Mouse (Mus musculus) erythroblast, embryonic 14.5 days (primary cell): ENCODE results near the gene Ubash3b. TPM values are rescaled to one million over a fixed set of nuclear protein-coding genes. Genes with fewer than 3 reads are reported as not detected.

Experiments used
- H3K27me3 ChIP-seq: 2 replicates; pipeline ENCODE4 v1.6.1; 2012; ENCODE audit warnings: inconsistent platforms; ENCODE audit not compliant: control insufficient read depth
- H3K36me3 ChIP-seq: 2 replicates; pipeline ENCODE4 v1.6.1; 2012; ENCODE audit warnings: mild to moderate bottlenecking, inconsistent platforms; ENCODE audit not compliant: control insufficient read depth
- H3K4me1 ChIP-seq: 2 replicates; pipeline ENCODE4 v1.6.1; 2012; ENCODE audit warnings: inconsistent platforms; ENCODE audit not compliant: control insufficient read depth
- H3K4me3 ChIP-seq: replicated peaks from 2 replicates; pipeline ENCODE3; 2012; ENCODE audit warnings: moderate library complexity, mild to moderate bottlenecking, inconsistent platforms
- H3K9me3 ChIP-seq: 2 replicates; pipeline ENCODE4 v1.6.1; 2012; ENCODE audit warnings: low read length, inconsistent platforms, mixed read lengths; ENCODE audit not compliant: control insufficient read depth
- GATA1 ChIP-seq: IDR thresholded peaks from 2 replicates; pipeline ENCODE4 v1.6.1; 2012; ENCODE audit warnings: low read length, inconsistent platforms, mixed read lengths
- TAL1 ChIP-seq: IDR thresholded peaks from 3 replicates; pipeline ENCODE4 v1.6.1; 2012; ENCODE audit warnings: low read length, inconsistent platforms, mixed read lengths
- polyA plus RNA-seq: library from polyadenylated mRNA; stranded (reverse); fragments of >175 nt; gene quantifications from 2 replicates; pipeline ENCODE4 v1.2.3, GENCODE M21; 2012

The Ubash3b gene
- polyA plus RNA-seq, 1 experiment: 0.07 TPM

DNA sequence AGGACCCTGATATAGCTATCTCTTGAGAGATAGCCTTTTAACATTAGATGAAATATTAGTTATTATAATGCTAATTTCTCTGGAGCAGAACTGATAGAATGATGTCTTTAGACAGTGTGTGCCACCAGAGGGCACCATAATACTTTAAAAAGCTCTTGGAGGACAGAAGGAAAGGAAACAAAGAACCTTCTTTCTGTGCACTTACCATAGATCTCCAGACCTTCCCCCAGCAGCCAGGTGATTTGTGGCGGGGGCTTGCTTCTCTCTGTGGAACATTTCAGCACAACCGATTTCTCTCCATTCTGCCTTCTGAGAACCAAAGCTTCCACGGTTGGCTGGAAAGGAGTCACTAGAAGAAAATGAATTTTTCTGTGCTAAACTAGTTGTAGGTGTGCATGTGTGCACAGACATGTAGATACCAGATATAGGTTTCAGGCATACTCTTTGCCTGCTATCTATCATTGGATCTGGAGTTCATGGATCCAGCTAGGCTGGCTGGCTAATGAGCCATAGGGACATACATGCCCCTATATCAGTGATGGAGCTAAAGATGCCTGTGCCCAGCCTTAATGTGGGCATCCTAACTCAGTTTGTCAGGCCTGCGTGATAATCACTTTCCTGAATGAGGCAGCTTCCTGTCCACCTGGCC lies 171.4 kb downstream of the Ubash3b start:
- no peak overlapping the region for H3K4me3 ChIP-seq
- H3K36me3 ChIP-seq: no peaks in the 10 kb centered on the region
- H3K4me1 ChIP-seq: no peaks in the 10 kb centered on the region
- H3K27me3 ChIP-seq: no peaks in the 10 kb centered on the region
- H3K9me3 ChIP-seq: no peaks in the 10 kb centered on the region
- TF ChIP-seq TAL1 (no peak), GATA1 (no peak)

DNA sequence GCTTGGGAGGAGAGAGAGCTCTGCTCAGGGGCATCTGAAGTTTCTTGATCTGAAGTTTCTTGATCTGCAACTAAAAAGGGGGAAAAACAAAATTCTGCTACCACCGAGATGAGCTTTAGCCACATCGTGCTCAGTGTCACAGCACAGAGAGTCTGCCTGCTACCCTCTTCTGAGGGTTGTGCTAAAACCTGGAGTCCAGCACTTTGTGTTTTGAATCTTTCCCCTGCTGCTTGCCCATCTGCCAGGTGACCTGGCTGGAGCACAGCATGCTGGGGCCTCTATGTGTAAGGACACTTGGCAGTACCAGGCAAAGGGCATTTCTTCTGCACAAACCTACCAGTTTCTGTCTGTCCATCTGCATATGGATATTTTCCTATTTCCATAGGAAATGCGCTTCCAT lies 177.2 kb downstream of the Ubash3b start:
- Histone ChIP-seq H3K36me3 (no peaks in the 10 kb centered on the region), H3K27me3 (peaks cover 3% of the 10 kb centered on the region; the same call in 1 of the 2 replicates), H3K4me3 (no peak overlapping the region), H3K4me1 (no peaks in the 10 kb centered on the region), H3K9me3 (no peaks in the 10 kb centered on the region)
- TF ChIP-seq GATA1: no peak
- TF ChIP-seq TAL1: no peak

DNA sequence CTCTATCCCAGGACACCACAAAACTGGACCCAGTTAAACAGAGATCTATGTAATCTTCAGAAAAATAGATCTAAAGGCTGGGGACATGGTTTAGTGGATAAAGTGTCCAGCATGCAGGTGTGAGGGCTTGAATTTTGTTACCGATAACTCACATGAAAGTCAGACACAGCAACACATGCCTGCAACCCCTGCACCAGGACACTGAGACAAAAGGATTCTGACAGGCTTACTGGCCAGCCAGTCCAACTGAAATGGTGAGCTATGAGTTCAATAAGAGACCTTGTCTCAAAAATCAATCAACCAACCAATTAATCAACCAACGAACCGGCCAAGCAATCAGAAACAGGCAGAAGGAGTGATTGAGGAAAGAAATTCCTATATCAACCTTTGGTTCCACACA lies 177.7 kb downstream of the Ubash3b start:
- Histone ChIP-seq H3K4me1 (no peaks in the 10 kb centered on the region), H3K36me3 (no peaks in the 10 kb centered on the region), H3K27me3 (peaks cover 3% of the 10 kb centered on the region; the same call in 1 of the 2 replicates), H3K9me3 (no peaks in the 10 kb centered on the region), H3K4me3 (no peak overlapping the region)
- TF ChIP-seq GATA1: no peak
- no peak for TF ChIP-seq TAL1

DNA sequence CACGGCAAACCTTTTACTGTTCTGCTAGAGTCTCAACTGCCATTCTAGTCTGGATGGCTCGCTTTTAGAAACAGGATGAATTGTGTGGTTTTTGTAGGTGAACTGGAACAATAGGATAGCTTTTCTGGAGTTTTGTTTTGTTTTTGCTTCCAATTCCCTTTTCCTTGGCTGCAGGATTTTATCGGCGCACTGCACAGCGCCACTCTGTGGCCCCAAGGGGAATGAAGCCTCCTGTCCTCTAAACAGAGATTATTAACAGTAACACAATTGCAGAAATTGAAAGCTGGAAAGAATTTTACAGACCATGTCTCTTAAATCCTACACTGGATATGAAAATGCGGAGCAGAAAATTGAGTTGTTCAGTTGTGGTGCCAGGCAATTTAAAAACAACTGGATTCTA lies 179.0 kb downstream of the Ubash3b start:
- no peaks in the 10 kb centered on the region for H3K36me3 ChIP-seq
- H3K9me3 ChIP-seq: no peaks in the 10 kb centered on the region
- TF ChIP-seq TAL1: no peak
- TF ChIP-seq GATA1: no peak
- peaks cover 3% of the 10 kb centered on the region; the same call in 1 of the 2 replicates for H3K27me3 ChIP-seq
- no peak overlapping the region for H3K4me3 ChIP-seq
- H3K4me1 ChIP-seq: no peaks in the 10 kb centered on the region

DNA sequence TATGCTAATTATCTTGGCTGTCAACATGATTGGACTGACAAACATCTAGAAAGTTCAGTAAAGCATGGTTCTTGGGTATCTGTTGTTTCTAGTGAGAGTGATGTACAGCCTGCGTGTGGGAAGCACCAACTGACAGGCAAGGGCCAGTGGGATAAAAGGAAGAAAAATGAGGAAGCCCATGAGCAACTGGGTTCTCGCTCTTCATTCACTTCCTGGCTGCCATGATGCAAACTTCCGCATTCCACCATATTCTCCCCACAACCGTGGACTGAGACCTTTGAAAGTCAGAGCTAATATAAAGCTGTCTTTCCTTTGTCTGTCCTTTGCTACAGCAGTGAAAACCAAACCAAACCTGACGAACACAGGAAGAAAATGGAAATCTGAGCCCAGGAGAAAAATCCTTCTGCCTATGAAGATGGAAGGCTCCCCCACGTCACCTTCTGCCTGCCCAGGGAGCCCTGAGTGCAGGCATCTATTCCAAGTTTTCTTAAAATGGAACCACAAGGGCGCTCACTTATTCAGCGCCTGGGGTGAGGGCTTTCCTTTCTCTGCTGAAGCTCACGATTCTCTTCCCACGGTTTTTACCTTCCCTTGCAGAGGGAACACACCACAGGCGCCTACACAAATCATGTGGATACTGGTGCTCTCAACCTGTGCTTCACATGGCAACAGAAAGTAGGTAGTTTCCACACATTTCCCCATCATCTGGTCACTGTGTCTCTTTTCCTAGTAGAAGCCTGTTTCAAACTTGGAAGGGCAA lies 187.3 kb downstream of the Ubash3b start:
- Histone ChIP-seq H3K4me1 (no peaks in the 10 kb centered on the region), H3K27me3 (no peaks in the 10 kb centered on the region), H3K4me3 (no peak overlapping the region), H3K9me3 (no peaks in the 10 kb centered on the region), H3K36me3 (no peaks in the 10 kb centered on the region)
- no peak for TF ChIP-seq TAL1
- no peak for TF ChIP-seq GATA1

DNA sequence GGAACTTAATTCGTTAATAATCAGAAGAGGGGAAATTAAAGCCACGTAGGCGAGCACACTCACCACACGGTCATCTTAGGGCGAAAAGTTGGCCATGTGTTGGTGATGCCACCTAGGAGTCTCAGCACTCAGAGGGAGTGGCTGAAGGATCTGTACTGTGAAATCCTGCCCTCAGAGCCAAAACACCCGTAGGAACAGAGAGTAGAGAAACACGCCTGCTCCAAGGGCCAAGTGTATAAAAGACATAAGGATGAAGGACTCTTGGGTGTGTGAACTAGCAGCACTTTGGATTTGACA lies 197.1 kb downstream of the Ubash3b start:
- Histone ChIP-seq H3K27me3 (peaks cover 48% of the 10 kb centered on the region), H3K36me3 (no peaks in the 10 kb centered on the region), H3K4me3 (no peak overlapping the region), H3K4me1 (no peaks in the 10 kb centered on the region), H3K9me3 (no peaks in the 10 kb centered on the region)
- TF ChIP-seq GATA1 (no peak), TAL1 (no peak)

DNA sequence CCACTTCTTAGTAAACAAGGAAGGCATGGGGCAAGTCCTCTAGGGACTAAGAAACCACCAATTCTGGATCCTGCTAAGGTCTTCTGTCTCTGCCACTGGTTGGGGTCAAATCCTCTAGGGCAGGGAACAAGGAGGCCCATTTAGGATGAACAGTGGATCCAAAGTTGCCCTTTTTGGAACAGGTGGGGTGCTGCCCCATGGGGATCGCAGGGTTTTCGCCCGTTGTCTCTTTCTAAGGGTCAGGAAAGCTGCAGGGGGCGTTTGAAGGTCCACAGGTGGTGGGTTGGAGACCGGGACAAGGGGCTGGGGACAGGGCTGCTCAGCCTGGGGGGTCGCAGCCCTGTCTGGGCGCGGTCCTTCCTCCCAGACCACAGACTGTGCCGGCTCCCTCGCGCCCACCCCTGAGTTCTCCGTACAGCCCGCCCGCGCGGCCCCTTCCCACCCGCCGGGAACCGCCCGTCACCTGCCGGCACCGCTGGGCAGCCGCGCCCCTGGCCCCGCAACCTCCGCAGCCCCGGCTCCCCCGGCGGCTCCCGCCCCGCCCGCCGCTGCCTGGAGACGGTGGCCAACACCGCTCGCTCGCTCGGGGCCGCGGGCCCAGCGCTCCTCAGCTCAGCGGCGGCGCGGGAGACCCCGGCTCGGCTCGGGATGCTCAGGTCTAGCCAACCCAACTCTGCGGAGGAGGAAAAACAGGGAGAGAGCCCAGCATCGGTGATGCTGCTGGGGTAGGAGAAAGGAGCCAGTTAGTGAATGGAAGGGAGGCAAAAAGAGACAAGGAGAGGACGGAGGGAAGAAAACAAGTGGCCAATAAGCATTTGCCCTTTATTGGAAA lies 197.7 kb downstream of the Ubash3b start, which contains the start of gene Jhy:
Gene Jhy, minus strand, starts transcription at position 533 of the 832 bp plus-strand sequence.
- no peak within 1 kb of the TSS for H3K4me3 ChIP-seq

DNA sequence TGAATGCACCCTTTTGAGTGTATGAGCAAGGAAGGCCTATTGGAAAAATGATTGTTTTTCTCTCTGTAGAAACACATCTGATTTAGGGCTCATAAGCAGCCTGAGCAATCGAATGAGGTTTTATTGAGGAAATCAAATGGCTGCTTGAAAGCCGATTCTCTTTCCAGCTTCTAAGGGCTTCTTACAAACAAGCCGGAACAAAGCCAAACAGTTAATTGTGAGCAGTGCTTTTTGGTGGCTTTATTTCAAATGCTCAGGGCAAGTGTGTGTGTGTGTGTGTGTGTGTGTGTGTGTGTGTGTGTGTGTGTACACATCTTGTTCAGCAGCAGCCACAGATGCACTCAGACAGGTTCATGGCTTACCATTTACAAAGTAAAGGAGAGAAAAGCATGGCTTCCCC lies 200.1 kb downstream of the Ubash3b start:
- Histone ChIP-seq H3K27me3 (peaks cover 46% of the 10 kb centered on the region), H3K4me1 (no peaks in the 10 kb centered on the region), H3K4me3 (no peak overlapping the region), H3K36me3 (no peaks in the 10 kb centered on the region), H3K9me3 (no peaks in the 10 kb centered on the region)
- TF ChIP-seq TAL1: no peak
- no peak for TF ChIP-seq GATA1

More for the DNA sequence above, 197.7 kb downstream of the Ubash3b start, which contains the start of gene Jhy:
- Histone ChIP-seq H3K36me3 (no peaks in the 10 kb centered on the region), H3K27me3 (peaks cover 48% of the 10 kb centered on the region), H3K4me1 (no peaks in the 10 kb centered on the region), H3K9me3 (no peaks in the 10 kb centered on the region)
- TF ChIP-seq GATA1: no peak
- no peak for TF ChIP-seq TAL1

Other genes starting within 250 kb of the Ubash3b start
- 0.02 TPM in 1 of 2 replicates, not detected in the other for gene Jhy, start 197.6 kb downstream of the Ubash3b start, polyA plus RNA-seq
- gene Crtam, start 157.1 kb downstream of the Ubash3b start, polyA plus RNA-seq: not detected in 2 replicates